Mouse (Mus musculus): ENCODE measurements around the gene Surf6. TPM values are rescaled to one million over a fixed set of nuclear protein-coding genes. Genes with fewer than 3 reads are reported as not detected.
"Not testable (repeated sequence)": the region's sequence is repeated elsewhere in the genome, so short reads cannot be mapped to it uniquely, and the experiment has no call there.

Gene Surf6
- polyA plus RNA-seq, 1 experiment from 2014 or later: 31.2 TPM

GRCm38 (mm10) chr2:26910124-26910993 is 7.7 kb upstream of the Surf6 start, which contains the start of the genes Med22 and Rpl7a:
Med22 (minus strand) TSS chr2:26910677.
Rpl7a (plus strand) TSS chr2:26910764.
- peak within 1 kb of the TSS; percentile 74 for H3K4me3 ChIP-seq (replicated peaks)
- H3K4me1 ChIP-seq: peaks cover 54% of the 10 kb centered on the region
- H3K36me3 ChIP-seq: peaks cover 63% of the 10 kb centered on the region

GRCm38 (mm10) chr2:26909387-26909784 is 6.7 kb upstream of the Surf6 start:
- Histone ChIP-seq H3K9me3 (replicated peaks) (no peaks in the 10 kb centered on the region), H3K27me3 (no peaks in the 10 kb centered on the region), H3K36me3 (peaks cover 69% of the 10 kb centered on the region), H3K9ac (peak overlapping the region; percentile 88), H3K4me2 (peak overlapping the region; percentile 59), H3K4me1 (peaks cover 44% of the 10 kb centered on the region), H3K27ac (peak overlapping the region; percentile 90), H3K4me3 (replicated peaks) (peak overlapping the region; percentile 74)
- no peak for ATAC-seq (replicated peaks; ENCODE audit: low FRiP score)

More at GRCm38 (mm10) chr2:26910124-26910993, 7.7 kb upstream of the Surf6 start, which contains the start of the genes Med22 and Rpl7a:
- Histone ChIP-seq H3K27ac (peak within 1 kb of the TSS; percentile 95), H3K27me3 (no peaks in the 10 kb centered on the region), H3K9me3 (replicated peaks) (no peaks in the 10 kb centered on the region), H3K4me2 (peak within 1 kb of the TSS; percentile 93), H3K9ac (peak within 1 kb of the TSS; percentile 92)
- ATAC-seq (replicated peaks; ENCODE audit: low FRiP score): peak; percentile 94
- WGBS: under 1% methylated on average over 74 of the region's 74 CpGs

DNA sequence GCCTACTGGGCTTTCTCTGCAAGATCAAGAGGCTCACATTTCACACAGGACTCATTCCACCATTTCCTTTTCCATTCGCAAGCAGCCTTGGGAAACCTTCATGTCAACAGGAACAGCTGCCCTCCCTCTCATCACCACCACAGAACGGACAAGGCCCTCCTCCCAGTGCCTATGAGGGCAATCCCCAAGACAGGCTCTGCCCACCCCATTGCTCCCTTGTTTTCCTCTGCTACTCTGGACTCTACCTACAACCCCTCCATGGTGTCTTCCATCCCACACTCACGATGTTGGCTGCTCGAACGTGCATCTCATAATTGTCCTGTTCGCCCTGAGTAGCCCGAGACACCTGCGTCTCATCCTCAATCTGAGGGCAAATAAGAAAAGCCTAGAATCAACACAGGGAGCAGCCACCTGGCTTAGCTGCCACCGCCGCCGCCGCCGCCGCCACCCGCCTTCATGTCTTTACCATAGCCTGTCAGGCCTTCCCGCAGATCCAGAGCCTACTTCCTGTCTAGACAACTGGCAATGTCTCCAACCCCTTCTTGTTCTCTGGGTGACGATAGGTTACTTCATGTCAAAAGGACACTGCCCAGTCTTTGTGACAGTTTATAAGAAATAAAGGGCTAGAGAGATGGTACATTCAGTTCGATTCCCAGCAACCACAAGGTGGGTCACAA is 6.2 kb upstream of the Surf6 start:
- peak overlapping the region; percentile 88 for H3K9ac ChIP-seq
- H3K4me3 ChIP-seq (replicated peaks): peak overlapping the region; percentile 74
- 82% methylated on average over 18 of the region's 18 CpGs for WGBS
- H3K27ac ChIP-seq: no peak overlapping the region
- ATAC-seq (replicated peaks; ENCODE audit: low FRiP score): no peak
- peaks cover 68% of the 10 kb centered on the region for H3K36me3 ChIP-seq
- peak overlapping the region; percentile 59 for H3K4me2 ChIP-seq
- H3K4me1 ChIP-seq: peaks cover 45% of the 10 kb centered on the region
- no peaks in the 10 kb centered on the region for H3K27me3 ChIP-seq
- H3K9me3 ChIP-seq (replicated peaks): no peaks in the 10 kb centered on the region

DNA sequence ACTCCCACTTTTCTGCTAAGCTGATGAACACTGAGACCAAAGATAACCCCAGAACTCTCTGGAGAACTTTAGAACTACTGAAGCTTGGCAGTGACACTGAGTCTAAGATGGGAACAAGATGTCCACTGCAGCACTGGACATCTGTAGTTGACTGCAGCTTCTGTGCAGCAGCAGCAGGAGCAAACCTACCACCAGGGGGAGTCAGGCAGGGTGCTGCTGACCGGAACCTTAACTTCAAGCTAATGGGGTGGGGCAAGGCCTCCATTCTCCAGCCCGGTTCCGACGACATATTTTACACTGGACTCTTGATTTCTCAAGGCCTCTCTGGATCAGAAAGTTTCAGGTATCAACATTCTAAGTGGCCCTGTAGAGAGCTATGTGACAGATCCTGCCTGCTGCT is 4.4 kb upstream of the Surf6 start:
- H3K4me1 ChIP-seq: peaks cover 41% of the 10 kb centered on the region
- no peak for ATAC-seq (replicated peaks; ENCODE audit: low FRiP score)
- H3K9me3 ChIP-seq (replicated peaks): no peaks in the 10 kb centered on the region
- no peak overlapping the region for H3K27ac ChIP-seq
- peaks cover 50% of the 10 kb centered on the region for H3K36me3 ChIP-seq
- H3K27me3 ChIP-seq: no peaks in the 10 kb centered on the region
- H3K4me2 ChIP-seq: no peak overlapping the region
- no peak overlapping the region for H3K9ac ChIP-seq
- H3K4me3 ChIP-seq (replicated peaks): no peak overlapping the region
- WGBS: 65% methylated on average over 4 of the region's 4 CpGs

GRCm38 (mm10) chr2:26906431-26906830 is 3.8 kb upstream of the Surf6 start:
- Histone ChIP-seq H3K4me1 (peaks cover 41% of the 10 kb centered on the region), H3K27me3 (no peaks in the 10 kb centered on the region), H3K27ac (no peak overlapping the region), H3K4me2 (no peak overlapping the region), H3K4me3 (replicated peaks) (no peak overlapping the region), H3K9me3 (replicated peaks) (no peaks in the 10 kb centered on the region), H3K9ac (no peak overlapping the region), H3K36me3 (peaks cover 43% of the 10 kb centered on the region)
- WGBS: 94% methylated on average over 3 of the region's 3 CpGs
- no peak for ATAC-seq (replicated peaks; ENCODE audit: low FRiP score)

DNA sequence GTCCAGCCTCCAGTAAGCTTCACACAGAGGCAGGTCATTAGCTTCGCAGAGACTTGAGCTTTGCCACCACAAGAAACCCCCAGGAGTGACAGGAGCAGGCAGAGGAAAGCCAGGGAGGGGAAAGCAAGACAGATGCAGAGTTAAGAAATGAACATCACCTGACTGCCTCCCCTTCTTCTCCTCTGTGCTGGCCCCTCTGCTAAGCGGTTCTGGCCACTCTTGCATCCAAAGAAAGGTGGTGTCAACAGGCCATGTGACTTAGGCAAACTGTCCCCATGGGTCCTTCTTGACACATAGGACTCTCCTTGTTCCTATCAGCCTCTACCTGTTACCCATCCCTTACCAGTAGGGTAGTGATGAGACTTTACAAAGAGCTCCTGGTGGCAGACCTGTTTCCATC is 3.3 kb upstream of the Surf6 start:
- no peaks in the 10 kb centered on the region for H3K9me3 ChIP-seq (replicated peaks)
- WGBS: 82% methylated on average over 2 of the region's 2 CpGs
- H3K4me2 ChIP-seq: no peak overlapping the region
- peaks cover 46% of the 10 kb centered on the region for H3K4me1 ChIP-seq
- H3K4me3 ChIP-seq (replicated peaks): no peak overlapping the region
- no peaks in the 10 kb centered on the region for H3K27me3 ChIP-seq
- ATAC-seq (replicated peaks; ENCODE audit: low FRiP score): no peak
- no peak overlapping the region for H3K27ac ChIP-seq
- H3K9ac ChIP-seq: no peak overlapping the region
- H3K36me3 ChIP-seq: peaks cover 43% of the 10 kb centered on the region

DNA sequence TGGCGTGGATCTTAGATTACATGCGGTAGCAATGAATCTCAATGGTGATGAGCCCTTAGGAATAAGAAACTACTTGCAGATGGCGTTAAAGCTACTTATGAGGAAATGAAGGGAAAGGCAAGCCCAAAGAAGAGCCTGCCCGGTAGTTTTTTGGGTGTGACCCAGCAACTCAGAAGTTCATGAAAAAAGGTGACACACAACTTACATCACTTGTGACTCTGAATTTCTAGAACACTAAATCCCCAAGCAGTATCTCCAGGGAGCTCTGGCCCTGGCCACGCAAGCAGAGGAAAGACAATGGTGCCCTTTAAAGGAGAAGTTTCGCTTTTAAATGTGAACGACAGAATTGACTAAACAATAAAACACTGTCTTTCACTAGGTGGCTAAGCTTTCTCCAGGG is 632 bp upstream of the Surf6 start:
- Histone ChIP-seq H3K27me3 (no peaks in the 10 kb centered on the region), H3K9ac (peak overlapping the region; percentile 83), H3K4me3 (replicated peaks) (peak overlapping the region; percentile 87), H3K9me3 (replicated peaks) (no peaks in the 10 kb centered on the region), H3K4me2 (peak overlapping the region; percentile 70), H3K27ac (peak overlapping the region; percentile 95), H3K4me1 (peaks cover 33% of the 10 kb centered on the region), H3K36me3 (peaks cover 63% of the 10 kb centered on the region)
- WGBS: 10% methylated on average over 7 of the region's 7 CpGs
- ATAC-seq (replicated peaks; ENCODE audit: low FRiP score): no peak

GRCm38 (mm10) chr2:26901834-26902400 is 762 bp downstream of the Surf6 start:
- peak overlapping the region; percentile 83 for H3K9ac ChIP-seq
- H3K4me3 ChIP-seq (replicated peaks): peak overlapping the region; percentile 87
- ATAC-seq (replicated peaks; ENCODE audit: low FRiP score): no peak
- peaks cover 26% of the 10 kb centered on the region for H3K4me1 ChIP-seq
- no peaks in the 10 kb centered on the region for H3K9me3 ChIP-seq (replicated peaks)
- peak overlapping the region; percentile 95 for H3K27ac ChIP-seq
- WGBS: 6% methylated on average over 7 of the region's 7 CpGs
- no peaks in the 10 kb centered on the region for H3K27me3 ChIP-seq
- peaks cover 63% of the 10 kb centered on the region for H3K36me3 ChIP-seq
- H3K4me2 ChIP-seq: peak overlapping the region; percentile 70

DNA sequence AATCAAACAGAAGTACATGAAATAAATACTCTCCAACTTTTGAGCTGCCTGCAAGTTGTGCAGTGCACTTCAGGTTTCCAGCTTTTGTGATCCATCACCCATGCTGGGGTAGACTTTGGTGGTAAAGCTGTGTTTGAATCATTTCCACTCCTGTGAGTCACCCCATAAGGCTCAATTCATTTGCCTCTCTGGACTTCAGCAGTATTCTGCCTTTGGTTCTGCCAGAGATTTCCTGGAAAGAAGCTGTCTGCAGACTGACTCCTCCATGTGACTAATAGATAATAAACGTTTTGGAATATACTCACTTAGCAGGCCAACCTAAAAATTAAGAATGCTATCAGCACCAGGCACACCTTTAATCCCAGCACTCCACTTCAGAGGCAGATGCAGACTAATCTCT is 1.9 kb downstream of the Surf6 start:
- Histone ChIP-seq H3K9me3 (replicated peaks) (no peaks in the 10 kb centered on the region), H3K4me2 (no peak overlapping the region; the same call in 1 of the 2 replicates), H3K9ac (no peak overlapping the region), H3K4me3 (replicated peaks) (no peak overlapping the region), H3K36me3 (peaks cover 63% of the 10 kb centered on the region), H3K27me3 (no peaks in the 10 kb centered on the region), H3K4me1 (peaks cover 26% of the 10 kb centered on the region), H3K27ac (no peak overlapping the region)
- 71% methylated on average over 1 of the region's 1 CpGs for WGBS
- ATAC-seq (replicated peaks; ENCODE audit: low FRiP score): no peak

DNA sequence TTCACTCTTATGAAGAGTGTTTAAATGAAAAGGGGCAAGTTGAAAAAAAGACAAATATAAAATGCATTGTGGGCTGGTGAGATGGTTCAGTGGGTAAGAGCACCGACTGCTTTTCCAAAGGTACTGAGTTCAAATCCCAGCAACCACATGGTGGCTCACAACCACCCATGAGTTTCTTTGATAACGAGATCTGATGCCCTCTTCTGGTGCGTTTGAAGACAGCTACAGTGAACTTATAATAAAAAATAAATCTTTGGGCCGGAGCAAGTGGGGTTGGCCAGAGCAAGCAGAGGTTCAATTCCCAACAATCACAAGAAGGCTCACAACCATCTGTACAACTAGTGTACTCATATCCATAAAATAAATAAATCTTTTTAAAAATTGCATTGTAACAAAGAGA is 6.8 kb downstream of the Surf6 start:
- H3K36me3 ChIP-seq: peaks cover 92% of the 10 kb centered on the region
- H3K27me3 ChIP-seq: no peaks in the 10 kb centered on the region
- H3K4me3 ChIP-seq (replicated peaks): no peak overlapping the region
- WGBS: 90% methylated on average over 4 of the region's 4 CpGs
- peaks cover 1% of the 10 kb centered on the region; the same call in 1 of the 2 replicates for H3K4me1 ChIP-seq
- ATAC-seq (replicated peaks; ENCODE audit: low FRiP score): no peak
- H3K27ac ChIP-seq: no peak overlapping the region
- H3K4me2 ChIP-seq: no peak overlapping the region
- no peaks in the 10 kb centered on the region for H3K9me3 ChIP-seq (replicated peaks)
- H3K9ac ChIP-seq: no peak overlapping the region

DNA sequence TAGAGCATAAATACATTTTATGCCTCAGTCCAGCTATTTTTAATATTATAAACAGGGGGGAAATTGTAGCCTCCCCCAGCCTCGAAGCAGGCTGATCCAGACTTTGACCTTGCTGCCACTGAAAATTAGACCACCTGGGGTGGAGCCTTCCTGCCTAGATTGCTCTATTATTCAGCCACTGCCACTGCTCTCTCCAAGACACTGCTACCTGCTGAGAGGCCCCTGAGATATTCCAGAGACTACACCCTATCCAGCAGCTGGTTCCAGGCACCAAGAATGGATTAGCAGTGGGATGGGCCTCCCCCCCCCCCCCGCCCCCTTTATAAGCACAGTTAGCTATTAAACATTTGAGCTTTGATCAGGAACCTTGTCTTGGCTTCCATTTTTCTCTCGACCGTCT is 16.5 kb downstream of the Surf6 start:
- H3K9me3 ChIP-seq (replicated peaks); H3K4me3 ChIP-seq (replicated peaks); H3K4me1 ChIP-seq; H3K9ac ChIP-seq; H3K27me3 ChIP-seq; H3K27ac ChIP-seq; H3K4me2 ChIP-seq; ATAC-seq (replicated peaks; ENCODE audit: low FRiP score): not testable (repeated sequence)
- H3K36me3 ChIP-seq: peaks cover 30% of the 10 kb centered on the region
- 67% methylated on average over 4 of the region's 4 CpGs for WGBS

GRCm38 (mm10) chr2:26885541-26885940 is 17.1 kb downstream of the Surf6 start:
- not testable (repeated sequence) for H3K9me3 ChIP-seq (replicated peaks)

More at GRCm38 (mm10) chr2:26885541-26885940, 17.1 kb downstream of the Surf6 start:
- not testable (repeated sequence) for ATAC-seq (replicated peaks; ENCODE audit: low FRiP score); H3K27me3 ChIP-seq; H3K9ac ChIP-seq; H3K4me2 ChIP-seq; H3K4me1 ChIP-seq; H3K27ac ChIP-seq; H3K4me3 ChIP-seq (replicated peaks)
- WGBS: 95% methylated on average over 2 of the region's 2 CpGs
- H3K36me3 ChIP-seq: peaks cover 24% of the 10 kb centered on the region

All from kidney, embryonic 15.5 days (tissue).